Mouse (Mus musculus) hindbrain, embryonic 14.5 days (tissue): ENCODE measurements at regions not wholly inside any gene's neighbourhood (a gene's known extent, or its start where the extent isn't known, plus 50 kb on each side); places are given as distances from the start of the nearest gene placed in this dataset.

Experiments
- ATAC-seq: fragments of 200-750 bp; cut with Nextera tagmentation; 2 replicates; pipeline ENCODE4 v1.8.0; 2017; ENCODE audit warnings: moderate number of reproducible peaks, mild to moderate bottlenecking, moderate TSS enrichment, moderate library complexity; ENCODE audit not compliant: low FRiP score
- DNase-seq: peaks from one replicate; pipeline ENCODE4 v3.0.0-alpha.2; 2015; ENCODE audit warnings: low spot score
- H3K27ac ChIP-seq: fragments of 300-500 bp; sonication (generic); 2 replicates; pipeline ENCODE4 v1.5.1; 2014; ENCODE audit warnings: mild to moderate bottlenecking, moderate library complexity
- H3K27me3 ChIP-seq: fragments of 300-500 bp; sonication (generic); 2 replicates; pipeline ENCODE4 v1.6.1; 2014; ENCODE audit warnings: mild to moderate bottlenecking, low read length, mixed read lengths; ENCODE audit not compliant: control insufficient read depth, insufficient read depth
- H3K36me3 ChIP-seq: fragments of 300-500 bp; sonication (generic); replicated peaks from 2 replicates; pipeline ENCODE4 v1.6.1; 2014; ENCODE audit not compliant: control insufficient read depth, insufficient read depth
- H3K4me1 ChIP-seq: fragments of 300-500 bp; sonication (generic); replicated peaks from 2 replicates; pipeline ENCODE4 v1.6.1; 2014; ENCODE audit warnings: antibody characterized with exemption, low read length, mixed read lengths; ENCODE audit not compliant: control insufficient read depth, insufficient read depth
- H3K4me2 ChIP-seq: fragments of 300-500 bp; sonication (generic); replicated peaks from 2 replicates; pipeline ENCODE4 v1.6.1; 2014; ENCODE audit warnings: mild to moderate bottlenecking, moderate library complexity
- H3K4me3 ChIP-seq: fragments of 300-500 bp; sonication (generic); replicated peaks from 2 replicates; pipeline ENCODE4 v1.5.1; 2014; ENCODE audit warnings: mild to moderate bottlenecking, low read length
- H3K9ac ChIP-seq: fragments of 300-500 bp; sonication (generic); 2 replicates; pipeline ENCODE4 v1.6.1; 2014
- H3K9me3 ChIP-seq: fragments of 300-500 bp; sonication (generic); 2 replicates; pipeline ENCODE4 v1.6.1; 2016; ENCODE audit warnings: low read length; ENCODE audit not compliant: control insufficient read depth
- WGBS: fragments of 180-500 bp; shearing (Covaris S2); extraction: QIAGEN DNeasy Blood & Tissue Kit; methylation state at CpG from one replicate; pipeline ENCODE4 v1.1.7; 2014; 5-methylcytosine and 5-hydroxymethylcytosine counted together

DNA sequence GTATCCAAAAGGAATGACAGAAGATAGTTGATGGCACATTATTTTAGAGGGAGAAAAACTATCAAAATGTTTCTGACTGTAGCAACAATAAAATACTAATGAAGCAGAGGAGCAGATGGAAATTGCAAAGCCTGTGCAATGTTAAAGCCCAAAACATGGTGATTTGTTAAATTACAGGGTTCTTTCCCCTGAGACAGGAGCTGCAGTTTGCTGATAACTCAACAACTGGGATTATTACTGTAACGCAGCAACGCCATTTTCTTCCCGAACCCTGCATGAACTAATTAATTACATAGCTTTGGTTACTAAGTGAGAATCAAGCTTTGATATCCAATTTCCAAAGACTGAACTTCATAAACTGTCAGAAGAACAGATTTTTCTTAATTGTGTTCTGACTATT lies 212.7 kb upstream of the Sptlc3 start:
- H3K36me3 ChIP-seq: no peaks in the 10 kb centered on the region
- no peak for DNase-seq
- no peak overlapping the region for H3K4me2 ChIP-seq
- H3K27me3 ChIP-seq: no peaks in the 10 kb centered on the region
- H3K4me1 ChIP-seq: 0 out of 2 replicates have a peak, but pooled peaks cover 4% of the 10 kb centered on the region
- H3K9ac ChIP-seq: no peak overlapping the region
- 35% methylated on average over 3 of the region's 3 CpGs for WGBS
- ATAC-seq: no peak
- no peaks in the 10 kb centered on the region for H3K9me3 ChIP-seq
- H3K4me3 ChIP-seq: no peak overlapping the region
- H3K27ac ChIP-seq: no peak overlapping the region

DNA sequence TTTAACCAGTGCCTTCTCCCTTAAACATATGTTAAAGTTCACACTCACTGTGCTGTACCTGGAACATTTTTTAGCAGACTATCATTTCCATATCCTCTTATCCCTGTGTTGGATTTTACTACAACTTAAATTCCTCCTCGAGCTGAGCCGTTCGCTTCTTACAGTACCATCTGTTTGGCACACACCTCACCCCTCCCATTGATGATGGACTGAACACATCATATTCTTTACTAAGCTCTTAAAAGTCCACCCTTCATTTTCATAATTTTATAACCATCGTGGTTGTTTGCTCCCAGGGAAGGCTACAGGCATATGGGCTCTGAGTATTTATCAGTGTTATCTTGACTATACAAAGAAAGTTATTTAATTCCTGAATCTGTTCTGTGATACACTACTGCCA lies 209.4 kb upstream of the Sptlc3 start:
- Histone ChIP-seq H3K36me3 (no peaks in the 10 kb centered on the region), H3K4me3 (no peak overlapping the region), H3K9me3 (no peaks in the 10 kb centered on the region), H3K4me2 (no peak overlapping the region), H3K4me1 (0 out of 2 replicates have a peak, but pooled peaks cover 4% of the 10 kb centered on the region), H3K27ac (no peak overlapping the region), H3K9ac (no peak overlapping the region), H3K27me3 (no peaks in the 10 kb centered on the region)
- WGBS: 81% methylated on average over 4 of the region's 4 CpGs
- ATAC-seq (no peak), DNase-seq (peak; percentile 23)

DNA sequence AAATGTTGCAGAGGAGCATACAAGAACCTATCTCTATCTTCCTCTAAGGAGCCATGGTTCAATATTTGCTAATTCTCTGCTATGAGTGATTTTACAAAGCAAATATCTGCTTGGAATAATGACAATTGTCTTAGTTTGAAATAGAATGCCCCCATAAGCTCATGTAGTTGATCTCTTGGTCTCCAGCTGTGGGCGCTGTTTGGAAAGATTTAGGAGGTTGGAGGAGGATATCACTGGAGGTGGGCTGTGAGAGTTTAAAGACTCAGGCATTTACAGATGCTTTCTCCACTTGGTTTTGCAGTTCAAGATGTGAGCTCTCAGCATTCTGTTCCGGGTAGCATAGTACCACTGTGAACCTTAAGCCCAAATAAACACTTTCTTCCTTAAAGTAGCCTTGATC lies 207.3 kb upstream of the Sptlc3 start:
- DNase-seq (no peak), ATAC-seq (no peak)
- Histone ChIP-seq H3K4me1 (no peaks in the 10 kb centered on the region), H3K36me3 (no peaks in the 10 kb centered on the region), H3K27ac (no peak overlapping the region), H3K27me3 (no peaks in the 10 kb centered on the region), H3K4me2 (no peak overlapping the region), H3K9me3 (no peaks in the 10 kb centered on the region), H3K4me3 (no peak overlapping the region), H3K9ac (no peak overlapping the region)
- WGBS: 66% methylated on average over 2 of the region's 2 CpGs

DNA sequence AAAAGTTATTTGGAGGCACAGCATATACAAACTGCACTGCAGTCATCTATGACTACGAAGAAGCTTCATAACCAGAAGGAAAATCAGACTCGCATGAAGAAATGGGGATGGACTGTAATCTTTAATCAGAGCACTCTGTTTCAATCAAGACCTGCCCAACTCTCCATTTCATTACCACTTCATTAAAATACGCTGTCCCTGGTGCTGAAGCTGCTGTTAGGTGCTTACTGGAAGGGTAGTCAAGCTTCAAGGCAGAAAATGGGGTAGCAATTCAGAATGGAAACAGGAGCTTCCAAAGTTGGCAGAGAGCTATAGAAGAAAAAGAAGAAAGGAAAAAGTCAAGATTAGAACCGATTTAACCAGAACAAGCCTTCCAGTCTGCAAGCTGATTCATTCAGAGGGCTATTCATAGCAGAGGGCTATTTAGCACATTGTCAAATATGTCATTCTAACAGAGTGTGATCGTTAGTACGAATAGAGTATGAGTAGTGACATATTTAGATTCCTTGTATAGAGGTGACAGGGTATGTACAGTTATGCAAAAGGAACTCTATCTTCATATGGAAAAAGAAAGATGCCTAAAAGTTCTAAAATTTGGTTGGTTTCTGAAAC lies 195.1 kb upstream of the Sptlc3 start:
- DNase-seq (peak; percentile 37), ATAC-seq (no peak)
- WGBS: 62% methylated on average over 6 of the region's 6 CpGs
- Histone ChIP-seq H3K4me2 (no peak overlapping the region), H3K9ac (no peak overlapping the region), H3K4me3 (no peak overlapping the region), H3K36me3 (no peaks in the 10 kb centered on the region), H3K27me3 (no peaks in the 10 kb centered on the region), H3K9me3 (no peaks in the 10 kb centered on the region), H3K4me1 (no peaks in the 10 kb centered on the region), H3K27ac (no peak overlapping the region)

DNA sequence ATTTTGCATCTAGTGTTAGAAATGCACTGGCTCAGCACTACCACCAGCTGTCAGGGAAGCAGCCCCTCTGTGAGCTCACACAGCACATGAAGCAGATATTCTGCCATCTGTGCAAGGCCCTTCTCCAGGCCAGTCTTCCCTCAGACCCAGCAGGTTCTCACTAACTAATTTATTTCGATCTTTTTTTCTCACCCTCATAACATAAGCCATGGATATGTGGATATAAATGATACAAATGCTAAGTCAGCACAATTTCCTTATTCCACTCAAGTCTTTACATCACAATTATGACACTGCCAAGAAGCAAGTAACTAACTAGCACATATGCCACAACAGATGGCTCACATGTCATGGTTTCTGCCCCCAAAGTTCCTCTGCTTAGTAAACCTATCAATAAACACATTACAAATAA lies 182.3 kb upstream of the Sptlc3 start:
- no peak overlapping the region for H3K9ac ChIP-seq
- peak; percentile 57 for DNase-seq
- H3K4me2 ChIP-seq: no peak overlapping the region
- ATAC-seq: peak; percentile 89
- H3K4me1 ChIP-seq: no peaks in the 10 kb centered on the region
- H3K27ac ChIP-seq: no peak overlapping the region
- H3K4me3 ChIP-seq: no peak overlapping the region
- 68% methylated on average over 1 of the region's 1 CpGs for WGBS
- H3K9me3 ChIP-seq: peaks cover 7% of the 10 kb centered on the region; the same call in 1 of the 2 replicates
- no peaks in the 10 kb centered on the region for H3K36me3 ChIP-seq
- H3K27me3 ChIP-seq: no peaks in the 10 kb centered on the region

DNA sequence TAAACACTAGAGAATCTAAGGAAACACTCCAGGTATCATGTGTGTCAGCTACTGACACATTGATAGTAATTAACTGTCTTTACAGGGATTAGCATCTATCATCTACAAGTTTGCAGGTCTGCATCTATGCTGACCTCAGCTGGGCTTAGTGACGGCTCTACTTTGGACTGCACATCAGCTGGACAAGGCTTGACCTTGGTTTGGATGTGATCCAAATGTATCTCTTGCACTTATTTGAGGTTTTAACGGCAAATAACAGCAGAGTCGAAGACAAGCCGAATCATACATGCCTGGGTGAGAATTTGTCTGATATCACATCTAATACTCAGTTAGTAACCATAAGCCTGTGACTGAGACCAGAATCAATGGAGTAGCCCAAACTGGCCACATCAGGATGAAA lies 181.7 kb upstream of the Sptlc3 start:
- no peak for ATAC-seq
- WGBS: 82% methylated on average over 4 of the region's 4 CpGs
- Histone ChIP-seq H3K27me3 (no peaks in the 10 kb centered on the region), H3K9ac (no peak overlapping the region), H3K4me1 (no peaks in the 10 kb centered on the region), H3K4me2 (no peak overlapping the region), H3K27ac (no peak overlapping the region), H3K4me3 (no peak overlapping the region), H3K9me3 (peaks cover 7% of the 10 kb centered on the region; the same call in 1 of the 2 replicates), H3K36me3 (no peaks in the 10 kb centered on the region)
- no peak for DNase-seq

DNA sequence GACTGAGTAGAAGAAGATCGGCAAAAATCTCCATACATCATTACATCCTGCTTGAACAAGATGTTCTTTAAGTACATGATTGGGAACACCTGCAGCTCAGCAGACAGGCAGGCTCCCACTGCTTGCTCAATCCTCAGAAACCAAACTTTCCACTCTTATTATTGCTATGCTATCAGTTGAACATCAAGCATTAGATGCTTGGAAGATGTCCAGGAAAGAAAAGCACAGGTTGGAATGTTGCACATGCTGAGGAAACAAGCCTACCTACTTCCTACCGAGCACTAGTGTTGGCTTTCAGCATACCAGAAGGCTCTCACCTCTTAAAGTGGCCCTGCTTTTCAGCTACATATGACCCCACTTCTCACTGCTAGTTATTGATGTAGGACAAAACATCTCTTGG lies 171.2 kb upstream of the Sptlc3 start:
- no peak overlapping the region for H3K4me2 ChIP-seq
- no peak overlapping the region for H3K4me3 ChIP-seq
- no peaks in the 10 kb centered on the region for H3K36me3 ChIP-seq
- no peak overlapping the region for H3K27ac ChIP-seq
- ATAC-seq: no peak
- H3K9ac ChIP-seq: no peak overlapping the region
- no peaks in the 10 kb centered on the region for H3K4me1 ChIP-seq
- WGBS: 79% methylated on average over 2 of the region's 2 CpGs
- no peak for DNase-seq
- H3K9me3 ChIP-seq: no peaks in the 10 kb centered on the region
- no peaks in the 10 kb centered on the region for H3K27me3 ChIP-seq

DNA sequence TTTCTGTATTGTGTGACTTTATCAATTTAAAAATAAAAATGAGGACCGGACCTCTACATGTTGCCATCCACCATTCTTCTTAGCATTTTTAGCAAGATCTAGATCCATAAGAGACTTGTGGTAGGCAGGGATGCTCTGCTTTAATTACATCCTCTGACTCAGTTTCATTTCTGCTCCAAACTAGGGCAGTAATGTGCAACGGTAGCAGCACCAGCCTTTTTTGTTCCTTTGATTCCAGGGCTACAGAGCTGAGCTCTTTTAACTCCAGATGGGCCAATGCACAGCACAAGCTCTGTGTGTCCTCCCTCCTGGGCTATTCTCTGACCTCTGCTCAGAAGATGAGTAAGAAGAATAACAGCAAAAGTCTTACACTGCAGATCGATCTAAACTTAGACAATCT lies 168.2 kb upstream of the Sptlc3 start:
- Histone ChIP-seq H3K9ac (no peak overlapping the region), H3K36me3 (no peaks in the 10 kb centered on the region), H3K4me1 (no peaks in the 10 kb centered on the region), H3K9me3 (no peaks in the 10 kb centered on the region), H3K4me3 (no peak overlapping the region), H3K27me3 (no peaks in the 10 kb centered on the region), H3K27ac (no peak overlapping the region), H3K4me2 (no peak overlapping the region)
- DNase-seq (no peak), ATAC-seq (no peak)
- 79% methylated on average over 3 of the region's 3 CpGs for WGBS

DNA sequence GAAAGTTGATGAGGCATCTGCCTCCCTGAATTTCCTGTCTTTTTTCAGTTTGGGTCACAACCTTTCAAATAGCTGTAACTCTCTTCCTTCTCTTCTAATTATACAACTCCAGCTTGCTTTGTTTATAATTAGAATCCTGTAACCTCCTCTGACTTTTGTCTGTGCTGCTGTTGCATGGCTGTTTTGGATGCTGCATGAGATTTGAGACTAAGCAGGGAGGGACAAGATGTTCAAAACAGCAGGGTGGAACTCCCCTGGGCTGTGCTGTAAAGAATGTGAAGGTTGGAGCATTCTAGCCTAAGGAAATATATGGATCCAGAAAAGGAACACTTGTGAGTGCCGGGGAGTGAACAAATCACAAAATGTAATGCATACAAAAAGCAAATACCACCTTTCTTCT lies 159.0 kb upstream of the Sptlc3 start:
- Histone ChIP-seq H3K4me1 (0 out of 2 replicates have a peak, but pooled peaks cover 6% of the 10 kb centered on the region), H3K36me3 (no peaks in the 10 kb centered on the region), H3K4me3 (no peak overlapping the region), H3K9me3 (no peaks in the 10 kb centered on the region), H3K27ac (no peak overlapping the region), H3K27me3 (no peaks in the 10 kb centered on the region), H3K4me2 (no peak overlapping the region), H3K9ac (no peak overlapping the region)
- 51% methylated on average over 1 of the region's 1 CpGs for WGBS
- ATAC-seq (no peak), DNase-seq (no peak)

DNA sequence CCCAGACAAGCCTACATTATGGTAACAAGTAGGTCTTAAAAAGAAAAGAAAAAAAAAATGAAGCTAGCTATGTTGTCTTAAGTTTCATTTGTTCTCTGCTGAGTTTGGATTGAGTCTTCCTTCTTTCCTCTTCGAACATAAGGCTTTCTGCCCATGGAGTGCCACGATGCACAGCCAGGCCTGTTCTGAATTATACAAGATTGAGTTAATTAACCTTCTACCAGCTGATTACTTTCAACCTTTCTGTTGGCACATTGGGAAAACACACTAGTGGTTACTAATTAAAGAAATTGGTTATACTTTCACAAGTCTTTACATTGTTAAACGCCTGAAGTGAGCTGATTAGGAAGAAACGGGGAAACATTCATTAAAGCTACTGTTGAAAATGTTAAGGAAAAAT lies 155.5 kb upstream of the Sptlc3 start:
- WGBS: 74% methylated on average over 4 of the region's 4 CpGs
- Histone ChIP-seq H3K27ac (no peak overlapping the region), H3K27me3 (no peaks in the 10 kb centered on the region), H3K4me2 (no peak overlapping the region), H3K4me1 (0 out of 2 replicates have a peak, but pooled peaks cover 6% of the 10 kb centered on the region), H3K4me3 (no peak overlapping the region), H3K36me3 (no peaks in the 10 kb centered on the region), H3K9me3 (no peaks in the 10 kb centered on the region), H3K9ac (no peak overlapping the region)
- ATAC-seq (no peak), DNase-seq (no peak)
